Mouse (Mus musculus): ENCODE results near the gene Slc48a1. TPM values are rescaled to one million over a fixed set of nuclear protein-coding genes. Genes with fewer than 3 reads are reported as not detected.

Gene Slc48a1
- polyA plus RNA-seq, 1 experiment from 2014 or later = 23.9 TPM

- peaks cover 39% of the 10 kb centered on the region for H3K36me3 ChIP-seq
Measured at GRCm38 (mm10) chr15:97796674-97797310, 18.5 kb downstream of the Slc48a1 start.

DNA sequence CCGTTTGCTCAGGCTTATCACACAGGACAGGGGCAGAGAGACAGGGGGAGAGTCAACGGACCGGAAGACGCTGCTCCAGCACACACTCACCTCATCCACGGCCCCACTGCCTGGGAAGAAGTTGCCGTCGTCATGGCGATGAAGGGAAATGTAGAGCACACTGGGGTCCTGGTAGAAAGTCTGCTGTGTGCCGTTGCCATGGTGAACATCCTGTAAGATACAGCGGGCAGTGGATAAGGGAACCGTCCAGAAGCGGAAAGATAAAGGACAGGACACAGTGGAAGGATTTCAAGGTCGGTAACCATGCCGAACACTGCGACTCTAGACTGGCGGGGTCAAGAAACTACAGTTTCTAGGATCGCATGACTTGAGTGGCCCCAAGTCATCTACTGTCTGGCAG is 19.8 kb downstream of the Slc48a1 start:
- H3K36me3 ChIP-seq = peaks cover 28% of the 10 kb centered on the region
- H3K27ac ChIP-seq = no peak overlapping the region
- no peak for ATAC-seq
- WGBS = 67% methylated on average over 17 of the region's 17 CpGs
- no peak overlapping the region for H3K4me3 ChIP-seq (replicated peaks)
- no peaks in the 10 kb centered on the region for H3K9me3 ChIP-seq
- H3K4me1 ChIP-seq (replicated peaks) = no peaks in the 10 kb centered on the region
- H3K9ac ChIP-seq = no peak overlapping the region
- no peaks in the 10 kb centered on the region for H3K27me3 ChIP-seq (replicated peaks)
- no peak overlapping the region for H3K4me2 ChIP-seq (replicated peaks)

More at GRCm38 (mm10) chr15:97796674-97797310, 18.5 kb downstream of the Slc48a1 start:
- WGBS = 94% methylated on average over 17 of the region's 17 CpGs
- no peak overlapping the region for H3K27ac ChIP-seq
- H3K4me1 ChIP-seq (replicated peaks) = no peaks in the 10 kb centered on the region
- H3K4me2 ChIP-seq (replicated peaks) = no peak overlapping the region
- no peak for ATAC-seq
- no peak overlapping the region for H3K9ac ChIP-seq
- H3K27me3 ChIP-seq (replicated peaks) = no peaks in the 10 kb centered on the region
- no peaks in the 10 kb centered on the region for H3K9me3 ChIP-seq
- H3K4me3 ChIP-seq (replicated peaks) = no peak overlapping the region

DNA sequence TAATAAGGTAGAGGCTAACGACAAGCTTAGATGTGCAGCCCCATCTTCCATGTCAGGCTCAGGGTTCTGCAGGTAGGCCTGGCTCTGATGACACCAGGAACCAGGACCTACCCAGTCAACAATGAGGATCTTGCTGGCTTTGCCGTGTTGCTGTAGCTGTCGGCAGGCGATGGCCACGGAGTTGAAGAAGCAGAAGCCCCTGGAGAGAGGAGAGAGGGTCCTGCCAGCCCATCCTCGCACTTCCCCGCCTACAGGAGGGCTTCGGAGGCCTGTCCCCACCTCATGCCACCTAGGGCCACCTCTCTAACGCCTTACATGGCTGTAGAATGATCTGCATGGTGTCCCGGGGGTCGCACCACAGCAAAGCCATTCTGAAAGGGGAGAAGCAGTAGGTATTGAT is 21.1 kb downstream of the Slc48a1 start:
- Histone ChIP-seq H3K9me3 (no peaks in the 10 kb centered on the region), H3K27me3 (replicated peaks) (no peaks in the 10 kb centered on the region), H3K9ac (no peak overlapping the region), H3K4me2 (replicated peaks) (no peak overlapping the region), H3K36me3 (peaks cover 18% of the 10 kb centered on the region), H3K4me3 (replicated peaks) (no peak overlapping the region), H3K27ac (no peak overlapping the region), H3K4me1 (replicated peaks) (no peaks in the 10 kb centered on the region)
- WGBS = 89% methylated on average over 11 of the region's 11 CpGs
- ATAC-seq = no peak

DNA sequence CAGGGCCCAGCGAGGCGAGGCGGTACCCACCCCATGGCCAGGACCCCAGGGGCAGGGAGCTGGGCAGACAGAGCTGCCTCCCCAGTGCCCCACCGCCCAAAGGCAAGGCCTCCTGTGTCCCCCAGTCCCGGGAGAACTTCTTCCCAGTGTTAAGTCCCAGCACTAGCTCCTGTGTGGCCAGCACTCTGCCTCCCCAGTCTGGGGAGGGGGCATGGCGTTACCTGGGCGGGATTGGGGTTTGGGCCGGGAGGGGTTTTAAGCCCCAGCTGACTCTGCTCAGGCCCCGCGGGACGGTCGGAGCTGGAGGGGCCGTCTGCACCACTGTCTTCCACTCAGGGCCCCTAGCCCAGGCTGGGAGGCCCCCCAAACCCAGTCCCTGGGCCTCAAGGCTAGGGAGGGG is 22.5 kb downstream of the Slc48a1 start:
- 92% methylated on average over 13 of the region's 13 CpGs for WGBS
- Histone ChIP-seq H3K9me3 (no peaks in the 10 kb centered on the region), H3K4me2 (replicated peaks) (no peak overlapping the region), H3K4me1 (replicated peaks) (no peaks in the 10 kb centered on the region), H3K36me3 (peaks cover 19% of the 10 kb centered on the region), H3K27ac (no peak overlapping the region), H3K4me3 (replicated peaks) (no peak overlapping the region), H3K9ac (no peak overlapping the region), H3K27me3 (replicated peaks) (no peaks in the 10 kb centered on the region)
- ATAC-seq = no peak

GRCm38 (mm10) chr15:97801811-97802210 is 23.5 kb downstream of the Slc48a1 start:
- peaks cover 15% of the 10 kb centered on the region for H3K36me3 ChIP-seq
- H3K4me1 ChIP-seq (replicated peaks) = no peaks in the 10 kb centered on the region
- 83% methylated on average over 7 of the region's 7 CpGs for WGBS
- H3K27me3 ChIP-seq (replicated peaks) = no peaks in the 10 kb centered on the region
- no peak overlapping the region for H3K4me2 ChIP-seq (replicated peaks)
- H3K27ac ChIP-seq = no peak overlapping the region
- H3K9me3 ChIP-seq = no peaks in the 10 kb centered on the region
- ATAC-seq = no peak
- no peak overlapping the region for H3K4me3 ChIP-seq (replicated peaks)
- no peak overlapping the region for H3K9ac ChIP-seq

DNA sequence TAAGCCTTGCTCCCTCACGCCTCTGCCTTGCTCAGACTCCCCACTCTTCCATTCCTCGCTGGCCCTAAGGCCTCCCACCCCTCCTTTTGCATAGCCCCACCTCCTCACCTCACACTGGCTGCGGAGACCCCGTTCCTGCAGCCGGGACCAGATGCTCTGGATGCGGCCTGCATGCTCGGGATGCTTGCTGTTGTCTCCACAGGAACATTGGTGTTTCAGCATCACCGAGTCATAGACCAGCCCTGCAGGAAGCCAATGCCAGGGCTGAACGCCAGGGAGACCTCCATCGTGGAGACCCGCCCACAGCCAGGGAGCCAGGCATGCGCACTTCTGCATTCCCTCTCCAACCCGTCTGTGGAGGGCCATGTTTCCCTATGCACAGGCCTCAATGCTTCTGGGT is 24.3 kb downstream of the Slc48a1 start:
- Histone ChIP-seq H3K27ac (no peak overlapping the region), H3K4me2 (replicated peaks) (no peak overlapping the region), H3K4me1 (replicated peaks) (no peaks in the 10 kb centered on the region), H3K27me3 (replicated peaks) (no peaks in the 10 kb centered on the region), H3K9ac (no peak overlapping the region), H3K9me3 (no peaks in the 10 kb centered on the region), H3K4me3 (replicated peaks) (no peak overlapping the region), H3K36me3 (0 out of 2 replicates have a peak, but pooled peaks cover 15% of the 10 kb centered on the region)
- WGBS = 39% methylated on average over 13 of the region's 13 CpGs
- ATAC-seq = no peak

DNA sequence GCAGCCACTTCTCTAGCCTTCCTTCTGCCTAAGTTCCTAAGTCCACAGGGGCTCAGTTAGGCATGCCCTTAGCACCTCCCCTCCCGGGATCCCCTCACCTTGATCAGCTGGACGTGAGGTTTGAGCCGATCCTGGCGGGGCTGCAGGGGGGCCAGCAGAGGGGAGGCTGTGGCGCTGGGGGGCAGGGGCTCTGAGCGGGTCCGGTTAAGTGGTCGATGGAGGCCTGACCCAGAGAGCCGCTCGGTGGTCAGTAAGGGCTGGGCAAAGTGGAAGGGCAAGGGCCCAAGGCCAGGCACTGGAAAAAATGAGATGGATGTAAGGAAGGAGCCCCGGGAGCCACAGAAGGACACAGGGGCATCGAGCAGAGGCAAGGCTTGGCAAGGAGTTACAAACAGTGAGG is 29.5 kb downstream of the Slc48a1 start:
- no peak for ATAC-seq
- 72% methylated on average over 12 of the region's 12 CpGs for WGBS
- Histone ChIP-seq H3K9ac (no peak overlapping the region), H3K4me2 (replicated peaks) (no peak overlapping the region), H3K36me3 (peaks cover 25% of the 10 kb centered on the region; the same call in 1 of the 2 replicates), H3K27ac (no peak overlapping the region), H3K9me3 (no peaks in the 10 kb centered on the region), H3K27me3 (replicated peaks) (no peaks in the 10 kb centered on the region), H3K4me1 (replicated peaks) (peaks cover 10% of the 10 kb centered on the region), H3K4me3 (replicated peaks) (no peak overlapping the region)

DNA sequence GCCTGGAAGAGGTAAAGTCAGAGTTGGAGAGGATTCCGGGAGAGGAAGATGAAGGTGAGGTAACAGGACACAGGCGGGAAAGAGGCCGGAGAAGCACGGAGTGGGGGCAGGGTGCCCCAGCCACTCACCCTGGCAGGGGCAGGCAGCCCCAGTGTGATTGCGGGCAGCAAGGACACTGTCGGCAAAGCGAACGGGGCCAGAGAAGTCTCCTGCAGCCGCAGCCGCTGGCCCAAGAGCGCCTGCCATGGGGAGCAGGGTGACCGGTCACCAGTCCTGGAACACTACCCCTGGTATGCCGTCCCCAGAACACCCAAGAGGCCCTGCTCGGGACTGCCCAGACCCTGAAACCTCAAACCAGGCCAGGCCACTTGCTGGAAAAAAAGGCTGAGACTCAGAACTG is 30.2 kb downstream of the Slc48a1 start:
- Histone ChIP-seq H3K27me3 (replicated peaks) (no peaks in the 10 kb centered on the region), H3K27ac (no peak overlapping the region), H3K9ac (no peak overlapping the region), H3K4me1 (replicated peaks) (peaks cover 16% of the 10 kb centered on the region), H3K4me3 (replicated peaks) (no peak overlapping the region), H3K4me2 (replicated peaks) (no peak overlapping the region), H3K9me3 (no peaks in the 10 kb centered on the region), H3K36me3 (peaks cover 25% of the 10 kb centered on the region; the same call in 1 of the 2 replicates)
- 85% methylated on average over 14 of the region's 14 CpGs for WGBS
- ATAC-seq = no peak

DNA sequence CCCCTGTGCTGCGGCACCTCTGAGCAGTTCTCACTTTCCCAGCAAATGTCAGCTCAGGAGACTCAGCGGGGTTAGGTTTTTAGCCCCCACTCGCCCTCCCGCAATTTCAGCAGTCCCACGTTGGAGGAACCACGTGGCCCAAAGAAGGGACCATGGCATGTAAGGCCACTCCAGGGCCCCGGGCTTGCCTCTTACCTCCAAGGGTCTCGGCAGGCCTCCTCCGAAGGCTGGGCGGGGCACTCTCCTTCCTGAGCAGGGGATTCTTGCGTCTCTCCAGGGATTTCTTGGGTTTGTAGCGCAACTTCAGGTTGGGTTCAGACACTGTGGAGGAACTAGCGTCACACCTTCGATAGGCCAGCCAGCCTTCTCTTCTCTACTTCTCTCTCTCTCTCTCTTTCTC is 30.9 kb downstream of the Slc48a1 start:
- no peaks in the 10 kb centered on the region for H3K27me3 ChIP-seq (replicated peaks)
- H3K9me3 ChIP-seq = no peaks in the 10 kb centered on the region
- no peak overlapping the region for H3K4me2 ChIP-seq (replicated peaks)
- ATAC-seq = no peak
- no peak overlapping the region for H3K4me3 ChIP-seq (replicated peaks)
- H3K4me1 ChIP-seq (replicated peaks) = peaks cover 23% of the 10 kb centered on the region
- 82% methylated on average over 14 of the region's 14 CpGs for WGBS
- peaks cover 25% of the 10 kb centered on the region; the same call in 1 of the 2 replicates for H3K36me3 ChIP-seq
- H3K27ac ChIP-seq = no peak overlapping the region
- H3K9ac ChIP-seq = no peak overlapping the region

DNA sequence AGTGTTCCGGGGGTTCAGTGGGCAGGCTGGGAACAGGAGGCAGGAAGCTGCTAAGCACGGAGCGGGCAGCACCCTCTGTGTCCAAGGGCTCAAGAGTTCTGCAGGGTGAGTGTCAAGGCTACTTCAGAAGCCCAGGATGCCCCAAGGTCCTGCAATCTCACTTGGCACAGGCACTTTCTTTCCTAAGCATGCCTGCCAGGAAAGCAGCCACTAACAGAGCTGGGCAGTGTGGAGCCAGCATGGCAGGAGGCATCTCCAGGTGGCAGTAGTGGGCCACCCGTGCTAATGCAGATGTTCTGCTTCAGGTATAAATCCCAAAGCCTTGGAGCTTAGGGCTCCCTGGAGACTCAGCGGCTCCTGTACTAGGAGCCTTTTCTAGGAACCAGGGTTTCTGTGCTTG is 31.6 kb downstream of the Slc48a1 start:
- peaks cover 30% of the 10 kb centered on the region for H3K4me1 ChIP-seq (replicated peaks)
- no peak overlapping the region for H3K27ac ChIP-seq
- no peak overlapping the region for H3K4me3 ChIP-seq (replicated peaks)
- ATAC-seq = no peak
- no peak overlapping the region for H3K9ac ChIP-seq
- H3K4me2 ChIP-seq (replicated peaks) = no peak overlapping the region
- H3K27me3 ChIP-seq (replicated peaks) = no peaks in the 10 kb centered on the region
- WGBS = 85% methylated on average over 5 of the region's 5 CpGs
- no peaks in the 10 kb centered on the region for H3K9me3 ChIP-seq
- peaks cover 22% of the 10 kb centered on the region; the same call in 1 of the 2 replicates for H3K36me3 ChIP-seq

GRCm38 (mm10) chr15:97810399-97810798 is 32.1 kb downstream of the Slc48a1 start:
- Histone ChIP-seq H3K4me3 (replicated peaks) (no peak overlapping the region), H3K27ac (no peak overlapping the region), H3K36me3 (peaks cover 20% of the 10 kb centered on the region; the same call in 1 of the 2 replicates), H3K9ac (no peak overlapping the region), H3K27me3 (replicated peaks) (no peaks in the 10 kb centered on the region), H3K4me1 (replicated peaks) (peaks cover 30% of the 10 kb centered on the region), H3K4me2 (replicated peaks) (no peak overlapping the region), H3K9me3 (no peaks in the 10 kb centered on the region)
- no peak for ATAC-seq
- 92% methylated on average over 5 of the region's 5 CpGs for WGBS

DNA sequence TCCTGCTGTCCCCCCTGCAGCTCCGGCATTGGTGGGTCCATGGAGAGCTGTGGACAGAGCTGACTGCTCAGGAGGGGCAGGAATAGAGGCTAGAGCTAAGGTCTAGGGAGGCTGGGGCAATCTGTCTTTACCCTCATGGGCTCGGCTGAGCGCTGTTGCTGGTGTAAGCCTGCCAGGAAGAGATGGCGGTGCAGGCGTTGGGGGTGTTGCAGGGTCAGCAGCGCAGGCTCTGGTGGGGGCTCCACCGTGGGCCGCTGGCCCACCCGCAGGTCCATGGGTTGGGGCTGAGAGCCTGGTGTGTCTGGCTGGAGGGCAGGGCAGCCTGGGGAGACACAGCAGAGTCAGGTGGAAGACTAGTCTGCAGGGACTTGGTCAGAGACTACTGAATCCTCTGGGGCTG is 33.0 kb downstream of the Slc48a1 start:
- no peak for ATAC-seq
- no peaks in the 10 kb centered on the region for H3K27me3 ChIP-seq (replicated peaks)
- H3K9ac ChIP-seq = no peak overlapping the region
- peaks cover 30% of the 10 kb centered on the region for H3K4me1 ChIP-seq (replicated peaks)
- WGBS = 86% methylated on average over 9 of the region's 9 CpGs
- H3K9me3 ChIP-seq = no peaks in the 10 kb centered on the region
- H3K4me2 ChIP-seq (replicated peaks) = no peak overlapping the region
- peaks cover 20% of the 10 kb centered on the region; the same call in 1 of the 2 replicates for H3K36me3 ChIP-seq
- H3K4me3 ChIP-seq (replicated peaks) = no peak overlapping the region
- no peak overlapping the region for H3K27ac ChIP-seq

DNA sequence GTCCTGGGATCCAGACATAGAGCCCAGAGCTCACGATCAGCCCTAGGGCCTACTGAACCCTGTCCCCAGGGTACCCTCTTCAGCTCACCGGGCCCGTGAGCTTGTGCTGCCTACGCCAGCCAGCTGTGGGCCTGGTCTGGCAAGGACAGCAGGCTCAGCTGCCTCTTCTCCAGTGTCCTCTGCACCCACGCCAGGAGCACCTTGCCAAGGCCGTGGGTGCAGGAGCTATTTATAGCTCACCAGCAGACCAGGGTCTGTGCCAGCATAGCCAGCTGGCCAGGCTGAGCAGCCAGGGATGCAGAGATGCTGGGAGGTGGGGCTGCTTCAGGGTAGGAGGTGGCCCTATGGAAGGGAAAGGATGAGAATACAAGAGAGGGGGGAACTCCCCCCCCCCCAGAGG is 33.8 kb downstream of the Slc48a1 start:
- no peak; the same call in 1 of the 2 replicates for ATAC-seq
- H3K4me2 ChIP-seq (replicated peaks) = no peak overlapping the region
- 58% methylated on average over 6 of the region's 6 CpGs for WGBS
- peaks cover 30% of the 10 kb centered on the region for H3K4me1 ChIP-seq (replicated peaks)
- H3K27me3 ChIP-seq (replicated peaks) = no peaks in the 10 kb centered on the region
- no peak overlapping the region for H3K4me3 ChIP-seq (replicated peaks)
- no peak overlapping the region for H3K9ac ChIP-seq
- peaks cover 15% of the 10 kb centered on the region; the same call in 1 of the 2 replicates for H3K36me3 ChIP-seq
- no peaks in the 10 kb centered on the region for H3K9me3 ChIP-seq
- H3K27ac ChIP-seq = no peak overlapping the region

Measured in intestine, embryonic 15.5 days (tissue).